Mouse (Mus musculus) megakaryocyte, embryonic 14.5 days (primary cell): Measurements from ENCODE around the gene Zcchc8. TPM values are rescaled to one million over a fixed set of nuclear protein-coding genes. Genes with fewer than 3 reads are reported as not detected.

Experiments
- H3K27me3 ChIP-seq: replicated peaks from 2 replicates; pipeline ENCODE3; 2012; ENCODE audit warnings: inconsistent platforms
- H3K36me3 ChIP-seq: replicated peaks from 2 replicates; pipeline ENCODE3; 2012; ENCODE audit warnings: low read length, inconsistent platforms, mixed read lengths
- H3K4me1 ChIP-seq: 2 replicates; pipeline ENCODE4 v1.6.1; 2012; ENCODE audit warnings: inconsistent platforms
- H3K4me3 ChIP-seq: replicated peaks from 2 replicates; pipeline ENCODE3; 2012; ENCODE audit warnings: moderate library complexity, mild to moderate bottlenecking, inconsistent platforms
- H3K9me3 ChIP-seq: 2 replicates; pipeline ENCODE4 v1.6.1; 2012; ENCODE audit warnings: inconsistent platforms
- FLI1 ChIP-seq: IDR thresholded peaks from 2 replicates; pipeline ENCODE4 v1.6.1; 2012; ENCODE audit warnings: low read length, inconsistent platforms, mixed read lengths
- GATA1 ChIP-seq: IDR thresholded peaks from 3 replicates; pipeline ENCODE4 v1.6.1; 2012; ENCODE audit warnings: mixed read lengths, low read length, inconsistent platforms, borderline replicate concordance
- polyA plus RNA-seq: library from polyadenylated mRNA; stranded (reverse); fragments of >175 nt; gene quantifications from 2 replicates; pipeline ENCODE4 v1.2.3, GENCODE M21; 2012; ENCODE audit warnings: low replicate concordance; ENCODE audit not compliant: insufficient read depth

Zcchc8 gene
- polyA plus RNA-seq, 1 experiment, result 24.3 TPM

GRCm38 (mm10) chr5:123714622-123715021 lies 6.3 kb downstream of the Zcchc8 start:
- H3K4me1 ChIP-seq, result peaks cover 35% of the 10 kb centered on the region
- H3K4me3 ChIP-seq, result no peak overlapping the region
- no peaks in the 10 kb centered on the region for H3K27me3 ChIP-seq
- H3K36me3 ChIP-seq, result peaks cover 81% of the 10 kb centered on the region
- no peak for TF ChIP-seq GATA1
- TF ChIP-seq FLI1, result no peak
- no peaks in the 10 kb centered on the region for H3K9me3 ChIP-seq

- Histone ChIP-seq H3K36me3 (peaks cover 90% of the 10 kb centered on the region), H3K27me3 (no peaks in the 10 kb centered on the region), H3K4me3 (no peak overlapping the region), H3K9me3 (no peaks in the 10 kb centered on the region), H3K4me1 (peaks cover 28% of the 10 kb centered on the region)
- TF ChIP-seq FLI1, result no peak
- no peak for TF ChIP-seq GATA1
Observed at GRCm38 (mm10) chr5:123713782-123714181, 7.1 kb downstream of the Zcchc8 start.

GRCm38 (mm10) chr5:123709571-123709970 lies 11.3 kb downstream of the Zcchc8 start:
- Histone ChIP-seq H3K9me3 (no peaks in the 10 kb centered on the region), H3K27me3 (no peaks in the 10 kb centered on the region), H3K4me3 (no peak overlapping the region), H3K36me3 (peaks cover 98% of the 10 kb centered on the region), H3K4me1 (0 out of 2 replicates have a peak, but pooled peaks cover 4% of the 10 kb centered on the region)
- TF ChIP-seq GATA1 (no peak), FLI1 (no peak)

- peaks cover 98% of the 10 kb centered on the region for H3K36me3 ChIP-seq
- TF ChIP-seq GATA1 (no peak), FLI1 (no peak)
Observed at GRCm38 (mm10) chr5:123708598-123708997, 12.3 kb downstream of the Zcchc8 start.

GRCm38 (mm10) chr5:123700625-123701024 lies 20.3 kb downstream of the Zcchc8 start:
- peaks cover 83% of the 10 kb centered on the region for H3K36me3 ChIP-seq
- no peak overlapping the region for H3K4me3 ChIP-seq
- no peaks in the 10 kb centered on the region for H3K27me3 ChIP-seq
- TF ChIP-seq FLI1, result no peak
- no peak for TF ChIP-seq GATA1
- no peaks in the 10 kb centered on the region for H3K9me3 ChIP-seq
- H3K4me1 ChIP-seq, result no peaks in the 10 kb centered on the region; the same call in 1 of the 2 replicates

More at GRCm38 (mm10) chr5:123708598-123708997, 12.3 kb downstream of the Zcchc8 start:
- Histone ChIP-seq H3K9me3 (no peaks in the 10 kb centered on the region), H3K27me3 (no peaks in the 10 kb centered on the region), H3K4me3 (no peak overlapping the region), H3K4me1 (0 out of 2 replicates have a peak, but pooled peaks cover 4% of the 10 kb centered on the region)

- no peaks in the 10 kb centered on the region for H3K9me3 ChIP-seq
- TF ChIP-seq GATA1, result no peak
- no peak for TF ChIP-seq FLI1
- peaks cover under 1% of the 10 kb centered on the region for H3K27me3 ChIP-seq
- no peaks in the 10 kb centered on the region; the same call in 1 of the 2 replicates for H3K4me1 ChIP-seq
- H3K4me3 ChIP-seq, result no peak overlapping the region
- peaks cover 69% of the 10 kb centered on the region for H3K36me3 ChIP-seq
Observed at GRCm38 (mm10) chr5:123699198-123699597, 21.7 kb downstream of the Zcchc8 start.

GRCm38 (mm10) chr5:123696961-123697360 lies 23.9 kb downstream of the Zcchc8 start:
- H3K4me3 ChIP-seq, result no peak overlapping the region
- H3K36me3 ChIP-seq, result peaks cover 47% of the 10 kb centered on the region
- H3K27me3 ChIP-seq, result peaks cover 1% of the 10 kb centered on the region
- no peak for TF ChIP-seq FLI1
- no peak for TF ChIP-seq GATA1
- no peaks in the 10 kb centered on the region for H3K9me3 ChIP-seq
- no peaks in the 10 kb centered on the region; the same call in 1 of the 2 replicates for H3K4me1 ChIP-seq

GRCm38 (mm10) chr5:123696244-123696643 lies 24.7 kb downstream of the Zcchc8 start:
- H3K4me3 ChIP-seq, result no peak overlapping the region
- no peaks in the 10 kb centered on the region for H3K9me3 ChIP-seq
- H3K27me3 ChIP-seq, result peaks cover 3% of the 10 kb centered on the region
- TF ChIP-seq GATA1 (no peak), FLI1 (no peak)
- H3K36me3 ChIP-seq, result peaks cover 41% of the 10 kb centered on the region
- H3K4me1 ChIP-seq, result no peaks in the 10 kb centered on the region; the same call in 1 of the 2 replicates

GRCm38 (mm10) chr5:123694468-123694867 lies 26.4 kb downstream of the Zcchc8 start:
- H3K27me3 ChIP-seq, result peaks cover 8% of the 10 kb centered on the region
- no peaks in the 10 kb centered on the region for H3K4me1 ChIP-seq
- H3K9me3 ChIP-seq, result no peaks in the 10 kb centered on the region
- no peak for TF ChIP-seq GATA1
- no peak for TF ChIP-seq FLI1
- H3K4me3 ChIP-seq, result no peak overlapping the region
- peaks cover 24% of the 10 kb centered on the region for H3K36me3 ChIP-seq

GRCm38 (mm10) chr5:123684221-123685144 lies 36.4 kb downstream of the Zcchc8 start, which contains the start of gene Clip1:
TSS of gene Clip1 (minus strand) at chr5:123684618.
- no peak for TF ChIP-seq FLI1
- no peak for TF ChIP-seq GATA1
- no peaks in the 10 kb centered on the region for H3K36me3 ChIP-seq
- H3K27me3 ChIP-seq, result peaks cover 51% of the 10 kb centered on the region
- peaks cover 23% of the 10 kb centered on the region for H3K4me1 ChIP-seq
- H3K4me3 ChIP-seq, result peak within 1 kb of the TSS; percentile 97
- no peaks in the 10 kb centered on the region for H3K9me3 ChIP-seq
